Mouse (Mus musculus) splenic B cell, adult 2 months (primary cell): ENCODE results near the gene Itpkc.

Experiments used
- DNase-seq: peaks from one replicate; pipeline ENCODE4 v3.0.0-alpha.2; 2011; ENCODE audit warnings: low read depth, low spot score
- H3K27me3 ChIP-seq: 2 replicates; pipeline ENCODE4 v1.6.1; 2012; ENCODE audit warnings: mild to moderate bottlenecking, low read length, moderate library complexity, mixed read lengths; ENCODE audit not compliant: control insufficient read depth, poor library complexity, insufficient read depth, severe bottlenecking
- H3K36me3 ChIP-seq: 2 replicates; pipeline ENCODE4 v1.6.1; 2012; ENCODE audit warnings: mild to moderate bottlenecking, low read length, moderate library complexity, mixed read lengths; ENCODE audit not compliant: control insufficient read depth, poor library complexity, insufficient read depth, severe bottlenecking

Gene Itpkc

DNA sequence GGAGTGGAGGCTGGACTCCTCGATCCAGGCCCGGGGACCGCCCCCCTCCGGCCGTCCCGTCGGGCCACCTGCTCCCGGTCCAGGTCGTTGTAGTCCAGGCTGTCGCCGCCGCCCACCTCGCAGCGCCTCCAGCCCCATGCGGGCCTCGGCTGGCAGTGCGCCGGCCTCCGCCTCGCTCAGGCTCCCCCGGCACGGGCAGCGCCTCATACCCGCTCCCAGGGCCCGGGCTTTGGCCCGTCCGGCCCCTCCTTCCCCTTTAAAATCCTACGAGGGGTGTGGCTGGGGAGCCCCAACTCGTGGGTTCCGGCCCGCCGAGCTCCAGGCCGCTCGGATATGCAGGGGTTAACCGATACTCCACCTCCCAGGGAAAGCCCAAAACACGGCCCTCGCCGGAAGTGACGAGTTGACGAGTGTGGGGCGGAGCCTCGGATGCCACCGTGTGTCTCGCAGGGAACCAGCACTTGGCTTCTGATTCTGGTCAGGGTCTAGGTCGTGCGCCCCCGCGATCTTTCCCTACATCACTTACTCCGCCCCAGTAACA is at the start of gene Itpkc:
Gene Itpkc, minus strand, starts transcription at position 381 of the 541 bp plus-strand sequence.
- H3K27me3 ChIP-seq: no peaks in the 10 kb centered on the region
- H3K36me3 ChIP-seq: no peaks in the 10 kb centered on the region
- peak; percentile 95 for DNase-seq

GRCm38 (mm10) chr7:27277191-27277590 is 48.7 kb upstream of the Itpkc start:
- H3K36me3 ChIP-seq: no peaks in the 10 kb centered on the region
- H3K27me3 ChIP-seq: no peaks in the 10 kb centered on the region
- DNase-seq: peak; percentile 58

- Histone ChIP-seq H3K36me3 (no peaks in the 10 kb centered on the region), H3K27me3 (no peaks in the 10 kb centered on the region)
- no peak for DNase-seq
Measured at GRCm38 (mm10) chr7:27276021-27276420, 47.6 kb upstream of the Itpkc start.

DNA sequence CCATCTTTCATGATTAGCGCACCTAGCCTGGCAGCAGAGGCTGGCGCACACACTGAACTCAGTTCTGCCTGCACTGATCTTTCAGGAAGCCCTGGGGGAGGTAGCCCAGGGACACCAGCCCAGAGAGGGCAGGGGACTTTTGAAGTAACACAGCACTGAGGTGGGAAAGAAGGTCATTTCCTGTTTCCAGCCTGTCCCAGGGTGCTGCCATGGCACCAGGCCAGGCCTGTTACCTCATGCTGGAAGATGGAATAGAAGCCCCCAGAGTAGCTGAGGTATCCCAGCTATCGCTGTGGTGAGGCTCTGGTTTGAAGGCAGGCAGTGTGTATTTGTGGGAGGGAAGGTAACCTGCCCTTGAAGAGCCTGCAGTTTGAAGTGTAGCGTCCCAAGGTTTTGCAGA is 46.5 kb upstream of the Itpkc start:
- H3K27me3 ChIP-seq: no peaks in the 10 kb centered on the region
- H3K36me3 ChIP-seq: no peaks in the 10 kb centered on the region
- no peak for DNase-seq

DNA sequence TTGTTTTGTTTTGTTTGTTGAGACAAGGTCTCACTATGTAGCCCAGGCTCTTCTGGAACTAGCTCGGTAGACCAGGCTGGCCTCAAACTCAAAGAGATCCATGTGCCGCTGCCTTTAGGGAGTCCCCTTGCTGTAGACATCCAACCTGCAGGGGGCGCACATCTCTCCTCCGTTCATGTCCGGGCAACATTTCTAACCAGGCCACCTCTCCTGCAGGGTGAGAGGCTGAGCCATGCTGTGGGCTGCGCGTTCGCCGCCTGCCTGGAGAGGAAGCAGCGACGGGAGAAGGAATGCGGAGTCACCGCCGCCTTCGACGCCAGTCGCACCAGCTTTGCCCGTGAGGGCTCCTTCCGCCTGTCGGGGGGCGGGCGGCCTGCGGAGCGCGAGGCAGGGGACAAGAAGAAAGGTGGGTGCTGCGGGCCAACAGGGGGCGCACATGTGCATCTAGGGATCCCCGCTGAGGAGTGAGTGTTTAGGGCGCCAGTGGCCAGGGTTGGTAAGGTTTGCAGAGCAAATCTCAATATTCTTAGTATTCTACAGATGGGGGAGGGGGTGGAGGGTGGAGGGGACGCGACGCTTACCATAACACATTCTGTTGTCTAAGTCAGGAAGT is 45.4 kb upstream of the Itpkc start:
- peak; percentile 54 for DNase-seq
- no peaks in the 10 kb centered on the region for H3K36me3 ChIP-seq
- H3K27me3 ChIP-seq: no peaks in the 10 kb centered on the region

- H3K27me3 ChIP-seq: no peaks in the 10 kb centered on the region
- no peaks in the 10 kb centered on the region for H3K36me3 ChIP-seq
- DNase-seq: no peak
Measured at GRCm38 (mm10) chr7:27271423-27271822, 43.0 kb upstream of the Itpkc start.

DNA sequence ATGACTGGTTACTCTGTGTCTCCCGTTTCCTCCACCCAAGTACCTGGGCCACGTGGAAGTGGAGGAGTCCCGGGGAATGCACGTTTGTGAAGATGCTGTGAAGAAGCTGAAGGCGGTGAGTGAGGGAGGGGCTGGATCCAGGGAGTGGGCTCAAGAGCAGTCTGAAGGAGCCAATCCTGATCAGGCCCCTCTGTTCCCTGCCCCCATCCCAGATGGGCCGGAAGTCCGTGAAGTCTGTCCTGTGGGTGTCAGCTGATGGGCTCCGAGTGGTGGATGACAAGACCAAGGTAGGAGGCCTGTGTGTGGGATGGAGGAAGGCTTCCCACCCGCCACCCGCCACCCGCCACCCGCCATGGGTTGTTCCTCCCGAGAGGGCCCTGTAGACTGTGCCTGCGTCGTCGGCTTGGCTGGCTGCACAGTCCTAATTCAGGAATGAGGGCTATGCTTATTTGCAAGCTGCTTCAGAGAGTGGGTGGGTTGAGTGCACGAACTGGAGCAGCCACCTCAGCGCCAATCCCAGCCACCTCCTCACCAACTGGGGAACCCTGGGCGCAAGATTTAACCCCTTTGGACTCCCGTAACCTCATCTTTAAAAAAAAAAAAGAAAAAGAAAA is 38.2 kb upstream of the Itpkc start:
- Histone ChIP-seq H3K27me3 (no peaks in the 10 kb centered on the region), H3K36me3 (no peaks in the 10 kb centered on the region)
- no peak for DNase-seq

- Histone ChIP-seq H3K36me3 (no peaks in the 10 kb centered on the region), H3K27me3 (no peaks in the 10 kb centered on the region)
- DNase-seq: no peak
Measured at GRCm38 (mm10) chr7:27264761-27265160, 36.3 kb upstream of the Itpkc start.

- Histone ChIP-seq H3K27me3 (no peaks in the 10 kb centered on the region), H3K36me3 (no peaks in the 10 kb centered on the region)
- no peak for DNase-seq
Measured at GRCm38 (mm10) chr7:27261888-27262287, 33.4 kb upstream of the Itpkc start.

- H3K27me3 ChIP-seq: no peaks in the 10 kb centered on the region
- DNase-seq: no peak
- no peaks in the 10 kb centered on the region for H3K36me3 ChIP-seq
Measured at GRCm38 (mm10) chr7:27260856-27261255, 32.4 kb upstream of the Itpkc start.

DNA sequence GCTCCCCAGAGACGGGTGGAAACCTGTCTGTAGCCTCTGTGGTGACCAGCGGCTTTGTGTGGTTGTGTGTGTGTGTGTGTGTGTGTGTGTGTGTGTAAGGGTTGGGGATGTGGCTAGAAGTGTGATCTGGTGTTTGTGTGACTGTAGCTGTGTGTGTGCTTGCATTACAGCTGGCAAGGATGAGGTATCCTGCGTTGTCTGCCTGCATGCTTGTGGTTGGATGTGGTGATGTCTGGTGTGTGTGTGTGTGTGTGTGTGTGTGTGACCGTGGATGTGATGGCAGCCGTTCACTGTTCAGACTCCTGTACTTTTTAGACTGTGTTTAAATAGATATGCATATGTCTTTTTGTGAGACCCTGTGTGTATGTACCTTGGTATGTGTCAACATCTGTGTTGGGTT is 31.3 kb upstream of the Itpkc start:
- H3K36me3 ChIP-seq: no peaks in the 10 kb centered on the region; the same call in 1 of the 2 replicates
- no peak for DNase-seq
- H3K27me3 ChIP-seq: no peaks in the 10 kb centered on the region

- Histone ChIP-seq H3K27me3 (no peaks in the 10 kb centered on the region), H3K36me3 (no peaks in the 10 kb centered on the region; the same call in 1 of the 2 replicates)
- DNase-seq: no peak
Measured at GRCm38 (mm10) chr7:27259271-27259721, 30.8 kb upstream of the Itpkc start.

DNA sequence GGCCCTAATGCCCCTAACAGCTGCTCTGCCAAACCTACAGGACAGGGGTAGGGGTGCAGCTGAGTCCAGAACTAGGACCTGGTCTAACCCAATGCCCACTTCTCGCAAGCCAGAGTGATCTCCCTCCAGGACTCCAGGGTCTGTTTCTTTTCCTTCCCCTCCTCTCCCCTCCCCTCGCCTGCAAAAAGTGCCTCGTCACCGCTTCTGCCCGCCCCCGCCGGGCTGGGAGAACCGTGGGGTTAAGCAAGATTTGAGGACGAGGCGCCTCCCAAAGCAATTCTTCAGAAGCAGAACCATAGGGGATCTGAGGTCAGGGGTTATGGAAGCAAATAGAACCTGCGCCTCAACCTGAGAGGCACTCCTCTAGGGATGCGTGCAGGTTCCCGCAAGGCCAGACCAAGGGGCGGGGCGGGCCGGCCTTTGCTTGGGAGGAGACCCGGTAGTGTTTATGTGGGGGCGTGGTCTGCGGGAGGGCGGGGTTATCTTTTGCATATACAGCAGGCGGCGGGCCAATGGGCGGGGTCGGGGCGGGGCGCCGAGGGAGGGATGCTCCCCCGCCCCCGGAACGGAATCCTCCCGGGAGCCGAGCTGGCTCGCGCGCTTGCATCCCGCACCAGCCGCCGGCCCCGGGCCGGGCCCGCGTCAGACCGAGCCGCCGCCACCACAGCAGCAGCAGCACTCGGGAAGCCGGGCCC is 29.9 kb upstream of the Itpkc start, which contains the start of gene Numbl:
Gene Numbl, plus strand, starts transcription at position 229 of the 695 bp plus-strand sequence.
- H3K27me3 ChIP-seq: no peaks in the 10 kb centered on the region
- DNase-seq: peak; percentile 94
- H3K36me3 ChIP-seq: no peaks in the 10 kb centered on the region; the same call in 1 of the 2 replicates

DNA sequence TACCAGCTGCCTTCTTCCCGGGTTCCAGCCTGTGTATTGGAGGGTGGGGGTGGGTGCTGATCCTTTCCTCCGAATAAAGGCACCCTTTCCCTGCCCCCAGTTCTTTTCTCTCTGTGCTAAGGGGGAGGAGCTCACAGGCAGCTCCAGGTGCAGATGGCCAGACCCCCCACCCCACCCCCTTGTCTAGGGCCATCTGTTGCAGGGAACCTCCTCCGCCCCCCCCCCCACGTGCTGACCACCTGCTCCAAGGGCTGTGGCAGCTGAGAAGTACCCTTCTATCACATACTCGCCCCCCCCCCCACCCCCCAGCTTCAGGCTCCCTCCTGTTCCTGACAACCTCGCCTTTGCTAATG is 29.4 kb upstream of the Itpkc start:
- Histone ChIP-seq H3K27me3 (no peaks in the 10 kb centered on the region), H3K36me3 (no peaks in the 10 kb centered on the region; the same call in 1 of the 2 replicates)
- DNase-seq: no peak
